Mouse (Mus musculus) midbrain, embryonic 16.5 days (tissue): ENCODE data around the gene Mlx. TPM values are rescaled to one million over a fixed set of nuclear protein-coding genes. Genes with fewer than 3 reads are reported as not detected.

ENCODE experiments used
- ATAC-seq: fragments of 200-750 bp; cut with Nextera tagmentation; 2 replicates; pipeline ENCODE4 v1.8.0; 2017; ENCODE audit warnings: moderate TSS enrichment
- H3K27ac ChIP-seq: fragments of 300-500 bp; sonication (generic); 2 replicates; pipeline ENCODE4 v1.5.1; 2014; ENCODE audit warnings: mild to moderate bottlenecking, low read length, mixed read lengths
- H3K27me3 ChIP-seq: fragments of 300-500 bp; sonication (generic); 2 replicates; pipeline ENCODE4 v1.6.1; 2014; ENCODE audit warnings: low read depth, low read length, mixed read lengths; ENCODE audit not compliant: control insufficient read depth, insufficient read depth
- H3K36me3 ChIP-seq: fragments of 300-500 bp; sonication (generic); 2 replicates; pipeline ENCODE4 v1.6.1; 2014; ENCODE audit warnings: mild to moderate bottlenecking, low read length, moderate library complexity, mixed read lengths; ENCODE audit not compliant: control insufficient read depth, insufficient read depth
- H3K4me1 ChIP-seq: fragments of 300-500 bp; sonication (generic); 2 replicates; pipeline ENCODE4 v1.6.1; 2014; ENCODE audit warnings: mild to moderate bottlenecking, low read length, mixed read lengths; ENCODE audit not compliant: control insufficient read depth, insufficient read depth
- H3K4me2 ChIP-seq: fragments of 300-500 bp; sonication (generic); 2 replicates; pipeline ENCODE4 v1.6.1; 2014; ENCODE audit warnings: mild to moderate bottlenecking, low read length, mixed read lengths
- H3K4me3 ChIP-seq: fragments of 300-500 bp; sonication (generic); 2 replicates; pipeline ENCODE4 v1.5.1; 2014; ENCODE audit warnings: low read depth, mild to moderate bottlenecking, low read length, moderate library complexity, mixed read lengths
- H3K9ac ChIP-seq: fragments of 300-500 bp; sonication (generic); 2 replicates; pipeline ENCODE4 v1.6.1; 2014; ENCODE audit warnings: low read depth, low read length, mixed read lengths
- H3K9me3 ChIP-seq: fragments of 300-500 bp; sonication (generic); replicated peaks from 2 replicates; pipeline ENCODE4 v1.6.1; 2014; ENCODE audit warnings: mild to moderate bottlenecking, low read length, mixed read lengths; ENCODE audit not compliant: control insufficient read depth, poor library complexity, severe bottlenecking
- WGBS: fragments of 180-500 bp; shearing (Covaris S2); extraction: QIAGEN DNeasy Blood & Tissue Kit; methylation state at CpG from one replicate; pipeline ENCODE4 v1.1.7; 2014; 5-methylcytosine and 5-hydroxymethylcytosine counted together
- polyA plus RNA-seq: library from polyadenylated mRNA; unstranded; fragments of >200 nt; fragmentation: Nextera tagmentation; extraction: Ambion mirVana; gene quantifications from 2 replicates; pipeline ENCODE4 v1.2.1, GENCODE M21; 2015

Mlx gene
- polyA plus RNA-seq, 1 experiment from 2014 or later: 96.5 TPM

GRCm38 (mm10) chr11:101053974-101054373 is 33.1 kb upstream of the Mlx start:
- WGBS: 95% methylated on average over 1 of the region's 1 CpGs
- no peak overlapping the region for H3K9ac ChIP-seq
- H3K36me3 ChIP-seq: peaks cover 46% of the 10 kb centered on the region
- no peaks in the 10 kb centered on the region for H3K27me3 ChIP-seq
- no peak overlapping the region for H3K27ac ChIP-seq
- ATAC-seq: no peak
- no peaks in the 10 kb centered on the region for H3K9me3 ChIP-seq
- no peak overlapping the region for H3K4me3 ChIP-seq
- no peaks in the 10 kb centered on the region for H3K4me1 ChIP-seq
- no peak overlapping the region for H3K4me2 ChIP-seq

- Histone ChIP-seq H3K4me1 (no peaks in the 10 kb centered on the region), H3K4me3 (no peak overlapping the region), H3K36me3 (peaks cover 51% of the 10 kb centered on the region), H3K9ac (no peak overlapping the region), H3K4me2 (no peak overlapping the region), H3K27ac (no peak overlapping the region), H3K27me3 (no peaks in the 10 kb centered on the region), H3K9me3 (no peaks in the 10 kb centered on the region)
- 87% methylated on average over 14 of the region's 14 CpGs for WGBS
- no peak for ATAC-seq
Measured at GRCm38 (mm10) chr11:101055418-101055817, 31.7 kb upstream of the Mlx start.

GRCm38 (mm10) chr11:101056885-101057284 is 30.2 kb upstream of the Mlx start:
- no peaks in the 10 kb centered on the region for H3K9me3 ChIP-seq
- peaks cover 59% of the 10 kb centered on the region for H3K36me3 ChIP-seq
- no peak overlapping the region for H3K4me3 ChIP-seq
- WGBS: 55% methylated on average over 8 of the region's 8 CpGs
- no peak overlapping the region for H3K27ac ChIP-seq
- H3K4me1 ChIP-seq: no peaks in the 10 kb centered on the region
- H3K27me3 ChIP-seq: no peaks in the 10 kb centered on the region
- no peak for ATAC-seq
- no peak overlapping the region for H3K9ac ChIP-seq
- no peak overlapping the region for H3K4me2 ChIP-seq

GRCm38 (mm10) chr11:101057860-101058259 is 29.2 kb upstream of the Mlx start:
- Histone ChIP-seq H3K9me3 (no peaks in the 10 kb centered on the region), H3K4me2 (no peak overlapping the region), H3K36me3 (peaks cover 59% of the 10 kb centered on the region), H3K27me3 (no peaks in the 10 kb centered on the region), H3K4me3 (no peak overlapping the region), H3K4me1 (no peaks in the 10 kb centered on the region), H3K9ac (no peak overlapping the region), H3K27ac (no peak overlapping the region)
- WGBS: 37% methylated on average over 5 of the region's 5 CpGs
- ATAC-seq: no peak

- no peak overlapping the region for H3K4me2 ChIP-seq
- no peak overlapping the region for H3K4me3 ChIP-seq
- no peaks in the 10 kb centered on the region for H3K9me3 ChIP-seq
- ATAC-seq: no peak
- H3K27me3 ChIP-seq: no peaks in the 10 kb centered on the region
- 79% methylated on average over 5 of the region's 5 CpGs for WGBS
- H3K9ac ChIP-seq: no peak overlapping the region
- peaks cover 57% of the 10 kb centered on the region for H3K36me3 ChIP-seq
- H3K27ac ChIP-seq: peak overlapping the region; percentile 44
- H3K4me1 ChIP-seq: no peaks in the 10 kb centered on the region
Measured at GRCm38 (mm10) chr11:101058726-101059125, 28.4 kb upstream of the Mlx start.

- H3K4me1 ChIP-seq: no peaks in the 10 kb centered on the region
- H3K4me3 ChIP-seq: no peak overlapping the region
- H3K4me2 ChIP-seq: no peak overlapping the region
- H3K27me3 ChIP-seq: no peaks in the 10 kb centered on the region
- H3K27ac ChIP-seq: peak overlapping the region; percentile 50; the same call in 1 of the 2 replicates
- no peak overlapping the region for H3K9ac ChIP-seq
- no peaks in the 10 kb centered on the region for H3K9me3 ChIP-seq
- ATAC-seq: no peak
- peaks cover 53% of the 10 kb centered on the region for H3K36me3 ChIP-seq
- WGBS: 71% methylated on average over 10 of the region's 10 CpGs
Measured at GRCm38 (mm10) chr11:101059473-101059872, 27.6 kb upstream of the Mlx start.

GRCm38 (mm10) chr11:101060126-101060525 is 27.0 kb upstream of the Mlx start:
- H3K27me3 ChIP-seq: no peaks in the 10 kb centered on the region
- WGBS: 80% methylated on average over 8 of the region's 8 CpGs
- H3K27ac ChIP-seq: peak overlapping the region; percentile 50; the same call in 1 of the 2 replicates
- H3K4me3 ChIP-seq: no peak overlapping the region
- H3K36me3 ChIP-seq: peaks cover 51% of the 10 kb centered on the region
- H3K4me1 ChIP-seq: no peaks in the 10 kb centered on the region
- no peak overlapping the region for H3K4me2 ChIP-seq
- H3K9me3 ChIP-seq: no peaks in the 10 kb centered on the region
- ATAC-seq: no peak
- H3K9ac ChIP-seq: no peak overlapping the region

- Histone ChIP-seq H3K27me3 (no peaks in the 10 kb centered on the region), H3K36me3 (peaks cover 42% of the 10 kb centered on the region), H3K4me3 (no peak overlapping the region), H3K9ac (no peak overlapping the region), H3K4me2 (no peak overlapping the region), H3K27ac (no peak overlapping the region), H3K4me1 (no peaks in the 10 kb centered on the region), H3K9me3 (no peaks in the 10 kb centered on the region)
- WGBS: 90% methylated on average over 5 of the region's 5 CpGs
- no peak for ATAC-seq
Measured at GRCm38 (mm10) chr11:101061049-101061448, 26.0 kb upstream of the Mlx start.

- Histone ChIP-seq H3K27ac (no peak overlapping the region), H3K4me2 (no peak overlapping the region), H3K4me1 (0 out of 2 replicates have a peak, but pooled peaks cover 2% of the 10 kb centered on the region), H3K27me3 (no peaks in the 10 kb centered on the region), H3K9ac (no peak overlapping the region), H3K36me3 (peaks cover 33% of the 10 kb centered on the region), H3K9me3 (no peaks in the 10 kb centered on the region), H3K4me3 (no peak overlapping the region)
- 76% methylated on average over 12 of the region's 12 CpGs for WGBS
- no peak for ATAC-seq
Measured at GRCm38 (mm10) chr11:101062165-101062884, 24.8 kb upstream of the Mlx start.
